Mouse (Mus musculus): ENCODE measurements at regions not wholly inside any gene's neighbourhood (a gene's known extent, or its start where the extent isn't known, plus 50 kb on each side); places are given as distances from the start of the nearest gene placed in this dataset.
A peak's percentile ranks its signal among the peaks of the same experiment; 100 is the strongest.

DNA sequence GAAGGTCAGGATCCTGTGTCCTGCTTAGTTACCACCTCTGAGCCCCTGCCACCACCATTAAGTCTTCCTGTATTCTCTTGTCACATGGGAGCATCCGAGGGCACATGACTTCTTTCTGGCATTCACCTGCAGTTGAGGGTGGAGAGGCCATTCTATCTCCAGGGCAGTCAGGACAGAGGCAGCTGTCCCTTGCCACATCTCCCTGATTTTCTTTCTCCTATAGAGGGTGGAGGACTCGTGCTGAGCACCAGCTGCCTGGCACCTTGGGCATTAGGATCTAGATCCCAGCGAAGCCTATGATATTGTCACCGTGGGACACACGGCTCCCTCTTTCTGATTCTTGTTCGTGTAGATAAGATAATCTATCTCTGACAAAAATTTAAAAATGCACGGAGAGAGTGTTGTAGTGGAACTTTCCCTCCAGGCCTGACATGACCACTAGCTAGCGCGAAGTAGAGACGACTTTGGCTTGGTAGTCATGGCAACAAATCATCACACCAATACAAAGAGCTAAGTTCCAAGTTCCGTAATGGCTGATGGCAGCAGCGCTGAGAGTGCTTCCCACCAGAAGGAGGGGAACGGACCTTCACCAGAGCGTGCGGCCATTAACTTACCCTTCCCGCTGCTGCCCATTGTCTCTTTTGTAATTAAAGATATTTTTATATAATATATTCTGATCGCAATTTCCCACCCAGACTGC is 137.7 kb downstream of the Ipmk start:
- peak in 1 of 2 experiments; percentile 41 for DNase-seq (ENCODE audit: low spot score in 2 of 2)

DNA sequence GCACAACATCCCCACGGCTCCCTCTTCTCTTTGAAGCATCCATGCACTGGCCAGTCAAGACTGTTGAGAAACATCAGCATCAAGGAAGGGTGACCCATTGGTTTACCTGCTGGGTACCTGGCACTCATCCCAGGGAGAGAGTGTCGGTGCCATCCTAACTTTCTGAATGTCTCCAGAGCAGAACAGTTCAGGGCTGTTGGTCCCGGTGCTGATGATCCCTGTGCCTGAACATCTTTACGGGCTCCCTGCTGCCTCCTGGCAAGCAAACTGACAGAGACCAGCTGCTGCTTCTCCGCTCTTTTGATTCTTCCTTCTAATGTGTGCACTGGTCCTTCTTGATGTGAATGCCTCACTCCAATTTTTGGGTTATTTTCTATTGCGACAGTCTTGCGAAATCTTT is 142.2 kb downstream of the Ipmk start:
- DNase-seq (ENCODE audit: low spot score in 2 of 2) = no peak

DNA sequence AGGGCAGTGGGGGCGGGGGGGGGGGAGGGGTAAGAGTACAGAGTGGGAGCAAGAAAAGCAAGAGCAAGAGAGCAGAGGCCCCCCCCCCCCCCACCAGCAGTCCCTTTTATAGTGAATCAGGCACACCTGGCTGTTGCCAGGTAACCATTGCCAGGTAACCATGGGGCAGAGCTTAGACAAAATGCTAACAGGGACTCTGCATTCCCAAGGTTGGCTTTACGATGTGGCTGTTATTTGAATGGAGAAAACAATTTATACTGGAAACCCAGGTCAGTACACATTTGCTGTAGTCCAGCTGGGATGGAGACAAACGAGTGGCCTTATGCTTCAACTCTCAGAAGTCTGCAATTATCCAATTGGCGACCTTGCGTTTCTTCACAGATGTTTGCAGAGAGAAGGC is 154.5 kb downstream of the Ipmk start:
- DNase-seq (ENCODE audit: low spot score in 2 of 2) = no peak

DNA sequence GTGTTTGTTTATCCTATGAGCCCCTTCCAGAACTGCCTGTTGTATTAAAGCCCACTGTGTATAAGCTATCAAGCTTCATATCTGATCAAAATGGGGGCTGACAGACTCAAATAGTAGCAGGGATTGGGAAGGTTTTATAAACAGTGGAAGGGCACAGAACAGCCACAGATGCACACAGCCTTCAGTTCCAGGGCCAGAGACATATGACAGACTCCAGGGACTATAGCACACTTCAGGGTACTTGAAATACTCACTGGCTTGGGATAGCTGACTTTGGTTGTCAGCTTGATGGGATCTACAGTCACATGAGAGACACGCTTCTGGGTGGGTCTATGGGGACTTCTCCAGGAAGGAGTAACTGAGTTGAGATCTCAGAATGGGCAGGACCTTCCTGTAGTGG is 156.7 kb downstream of the Ipmk start:
- DNase-seq (ENCODE audit: low spot score in 2 of 2) = no peak

- no peak for DNase-seq (ENCODE audit: low spot score in 2 of 2)
Observed at GRCm38 (mm10) chr10:71525290-71525689, 177.7 kb downstream of the Ipmk start.

GRCm38 (mm10) chr10:71533759-71534158 is 186.2 kb downstream of the Ipmk start:
- no peak for DNase-seq (ENCODE audit: low spot score in 2 of 2)

DNA sequence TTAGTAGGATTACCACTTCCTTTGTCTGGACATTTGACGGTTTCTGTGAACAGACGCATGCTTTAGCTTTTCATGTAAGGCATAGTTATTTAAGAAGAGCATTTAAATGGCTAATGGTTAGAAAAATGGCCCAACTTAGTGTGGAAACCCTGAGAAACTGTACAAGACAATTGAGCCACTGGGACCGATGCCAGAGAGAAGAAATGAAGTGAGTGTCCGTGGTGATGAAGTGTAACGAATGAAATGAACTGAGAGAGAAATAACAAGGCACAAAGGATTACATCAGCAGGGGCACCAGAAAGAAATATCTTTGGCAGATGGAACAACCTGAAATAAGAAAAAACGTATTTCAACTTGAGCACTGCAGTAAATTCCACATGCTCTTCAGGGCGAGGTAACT is 197.9 kb downstream of the Ipmk start:
- DNase-seq (ENCODE audit: low spot score in 2 of 2) = no peak

GRCm38 (mm10) chr10:71546507-71546906 is 198.9 kb downstream of the Ipmk start:
- no peak for DNase-seq (ENCODE audit: low spot score in 2 of 2)

DNA sequence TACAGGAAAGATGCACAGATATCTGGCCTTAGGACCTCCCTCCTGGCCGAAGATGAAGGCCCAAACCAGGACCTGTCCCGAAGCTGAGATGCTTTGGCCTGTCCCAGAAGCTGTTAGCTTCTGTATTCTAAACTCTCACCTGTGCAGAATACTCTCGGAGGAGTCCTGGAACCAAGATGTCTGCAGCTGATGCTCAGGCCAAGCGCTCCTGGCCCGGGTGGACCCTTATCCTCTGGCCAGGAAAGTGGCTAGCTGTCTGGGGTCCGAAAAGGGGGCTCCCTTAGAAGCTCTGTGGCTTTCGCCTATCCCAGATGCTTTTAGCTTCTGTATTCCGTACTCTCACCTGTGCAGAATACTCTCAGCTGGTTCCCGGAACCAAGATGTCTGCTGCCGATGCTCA is 236.2 kb downstream of the Ipmk start:
- no peak for DNase-seq (ENCODE audit: low spot score in 2 of 2)

- DNase-seq (ENCODE audit: low spot score in 2 of 2) = no peak
Observed at GRCm38 (mm10) chr10:71598515-71598914, 251.0 kb downstream of the Ipmk start.

DNA sequence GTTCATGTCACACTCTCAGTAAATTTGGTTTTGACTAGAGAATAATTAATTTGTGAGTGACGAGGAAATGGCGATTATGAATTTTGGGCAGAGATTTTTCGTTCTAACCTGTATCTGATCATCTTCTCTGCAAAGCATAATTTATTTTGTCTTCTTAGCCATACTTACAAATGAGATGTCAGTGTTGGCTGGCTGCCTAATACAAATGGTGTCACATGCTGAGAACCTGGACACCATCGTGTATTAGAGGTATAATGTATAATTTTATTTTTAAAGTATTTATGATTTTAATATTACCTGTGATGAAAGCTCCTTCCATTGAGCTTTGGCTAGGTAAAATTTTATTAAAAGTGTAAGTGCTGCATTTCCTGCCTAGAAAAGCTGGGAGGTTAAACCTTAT is 266.2 kb downstream of the Ipmk start:
- no peak for DNase-seq (ENCODE audit: low spot score in 2 of 2)

GRCm38 (mm10) chr10:71617156-71617555 is 269.6 kb downstream of the Ipmk start:
- DNase-seq (ENCODE audit: low spot score in 2 of 2) = peak; percentile 4 to 29

DNA sequence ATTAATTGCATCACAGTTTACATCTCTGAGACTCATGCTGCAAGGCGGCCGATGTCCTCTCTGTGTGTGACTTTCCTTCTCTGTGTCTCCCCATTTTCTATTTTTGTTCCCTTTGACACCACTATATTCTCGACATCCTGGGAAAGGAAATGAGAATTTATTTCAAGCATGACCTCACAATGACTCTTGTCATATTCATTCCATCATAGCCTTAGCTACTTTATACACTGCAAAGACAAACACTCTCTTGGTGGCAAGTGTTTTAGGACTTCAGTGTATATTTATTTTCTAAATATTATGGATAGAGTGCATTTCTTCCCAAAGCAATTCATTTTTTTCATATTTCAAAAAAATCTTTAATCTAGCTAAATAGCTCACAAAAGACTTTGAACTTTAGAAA is 298.5 kb downstream of the Ipmk start:
- no peak for DNase-seq (ENCODE audit: low spot score in 2 of 2)

- DNase-seq (ENCODE audit: low spot score in 2 of 2) = no peak
Observed at GRCm38 (mm10) chr10:71657525-71657924, 310.0 kb downstream of the Ipmk start.

- DNase-seq (ENCODE audit: low spot score in 2 of 2) = no peak
Observed at GRCm38 (mm10) chr10:71663545-71663944, 316.0 kb downstream of the Ipmk start.

GRCm38 (mm10) chr10:71667160-71667571 is 319.6 kb downstream of the Ipmk start:
- peak; percentile 82 to 94 for DNase-seq (ENCODE audit: low spot score in 2 of 2)

GRCm38 (mm10) chr10:71679240-71679639 is 331.7 kb downstream of the Ipmk start:
- DNase-seq (ENCODE audit: low spot score in 2 of 2) = no peak

DNA sequence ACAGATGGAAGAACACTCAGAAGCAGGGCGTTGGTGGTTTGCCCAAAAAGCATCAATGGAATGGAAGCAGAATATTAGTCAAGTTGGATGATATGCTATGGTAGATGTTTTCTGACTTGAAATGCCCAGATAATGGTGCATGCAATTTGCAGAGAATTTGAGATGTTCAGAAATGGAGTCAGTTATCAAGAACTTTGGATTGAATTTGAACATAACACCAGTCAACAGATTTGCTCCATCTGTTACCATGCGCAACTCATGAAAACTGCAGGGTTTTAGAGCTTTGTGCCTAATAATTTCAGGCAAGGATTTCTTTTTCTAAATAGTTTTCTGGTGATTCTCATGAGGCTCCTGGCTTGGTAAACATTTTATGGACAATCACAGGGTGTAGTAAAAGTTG is 365.9 kb downstream of the Ipmk start:
- DNase-seq (ENCODE audit: low spot score in 2 of 2) = peak; percentile 8 to 73

- DNase-seq (ENCODE audit: low spot score in 2 of 2) = no peak
Observed at GRCm38 (mm10) chr10:71727746-71728145, 380.2 kb downstream of the Ipmk start.

- peak in 1 of 2 experiments; percentile 6 for DNase-seq (ENCODE audit: low spot score in 2 of 2)
Observed at GRCm38 (mm10) chr10:71733821-71734220, 386.3 kb downstream of the Ipmk start.

DNA sequence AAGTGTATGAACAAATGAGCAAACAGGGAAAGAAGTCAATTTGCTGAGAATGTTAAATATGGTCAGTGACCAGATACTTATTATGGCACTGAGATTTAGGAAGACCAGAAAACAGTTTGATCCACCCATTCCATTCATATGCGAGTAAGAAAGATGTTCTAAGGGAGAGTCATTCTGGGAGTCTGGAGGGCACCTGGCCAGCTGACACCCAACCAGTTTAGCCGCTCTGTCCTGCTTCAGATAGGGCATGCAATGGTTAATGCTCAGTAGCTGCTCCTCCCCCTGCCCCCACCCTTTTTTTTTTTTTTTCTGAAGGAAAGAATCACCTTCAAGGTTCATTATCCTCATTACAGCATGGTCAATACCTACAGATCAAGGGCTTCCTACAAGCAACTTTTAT is 386.9 kb downstream of the Ipmk start:
- DNase-seq (ENCODE audit: low spot score in 2 of 2) = no peak

GRCm38 (mm10) chr10:71738280-71738679 is 390.7 kb downstream of the Ipmk start:
- DNase-seq (ENCODE audit: low spot score in 2 of 2) = no peak

Measured in layer of hippocampus, postnatal 14 days (tissue).